Mouse (Mus musculus) left cerebral cortex, postnatal 36 days (tissue): ENCODE measurements at regions not wholly inside any gene's neighbourhood (a gene's known extent, or its start where the extent isn't known, plus 50 kb on each side); places are given as distances from the start of the nearest gene placed in this dataset.
A peak's percentile ranks its signal among the peaks of the same experiment; 100 is the strongest.

Experiments used
- DNase-seq, 2 experiments: peaks; one replicate each; pipeline ENCODE4 v3.0.0; 2021 to 2022; ENCODE audit warnings: low spot score in 2 of 2, mixed read lengths in 1 of 2
- intact Hi-C: fragments of 180-260 bp; cut with DNase I; formaldehyde crosslinking; loops from one replicate; pipeline ENCODE4 v1.15.1; 2025

DNA sequence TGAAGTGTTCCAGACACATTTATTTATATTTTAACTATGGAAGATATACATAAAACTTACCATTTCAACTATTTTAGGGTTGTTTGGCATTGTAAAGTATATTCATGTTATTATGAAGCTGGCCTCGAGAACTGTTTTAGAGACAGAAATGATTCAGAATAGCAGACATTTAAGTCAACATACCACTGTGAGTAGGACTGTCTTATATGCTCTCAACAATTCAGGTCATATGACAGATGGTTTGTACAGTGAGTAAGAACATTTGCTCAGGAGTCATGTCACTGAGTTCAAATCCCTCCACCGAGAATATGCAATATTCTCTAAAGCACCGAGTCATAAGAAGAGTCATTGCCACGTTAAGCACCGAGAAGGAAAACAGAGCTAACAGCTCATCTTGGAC lies 290.6 kb downstream of the Lmx1a start:
- no peak for DNase-seq
- intact Hi-C loops, result no loop called here

DNA sequence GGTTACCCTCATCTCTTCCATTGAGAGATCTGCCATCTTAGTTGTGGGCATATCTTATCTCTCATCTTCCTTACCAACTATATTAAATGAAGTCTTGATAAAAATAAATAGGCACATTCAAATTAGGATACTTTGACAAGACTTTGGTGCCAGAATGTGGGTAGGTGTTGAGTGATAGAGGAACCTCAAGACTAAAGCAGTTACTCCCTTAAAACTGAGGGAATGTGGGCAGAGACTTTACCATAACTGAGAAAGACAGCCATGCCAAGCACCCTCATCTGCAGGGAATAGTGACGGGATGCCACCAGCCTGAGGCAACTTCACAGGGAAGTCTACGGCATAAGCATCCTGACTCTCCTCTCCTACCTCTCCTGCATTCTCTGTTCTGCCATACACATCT lies 292.3 kb downstream of the Lmx1a start:
- peak; percentile 16 to 45 for DNase-seq
- intact Hi-C loops, result no loop called here

DNA sequence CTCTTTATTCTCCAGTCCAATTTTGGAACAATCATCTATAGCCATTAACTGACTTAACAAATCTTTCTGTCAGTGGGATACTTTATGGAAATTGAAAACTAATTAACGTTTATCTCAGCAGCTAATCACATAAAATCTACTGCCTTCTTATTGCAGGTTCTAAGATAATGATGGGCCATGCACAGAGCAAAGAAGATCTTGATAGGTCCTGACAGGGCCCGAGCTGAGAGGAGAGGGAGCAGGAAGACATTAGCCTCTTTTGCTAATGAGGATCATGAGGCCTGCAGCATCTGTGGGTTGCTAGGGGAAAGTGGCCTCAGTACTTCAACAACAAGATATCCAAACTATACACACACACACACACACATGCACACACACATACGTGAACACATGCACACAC lies 318.4 kb downstream of the Lmx1a start:
- intact Hi-C loops, result no loop called here
- no peak for DNase-seq

DNA sequence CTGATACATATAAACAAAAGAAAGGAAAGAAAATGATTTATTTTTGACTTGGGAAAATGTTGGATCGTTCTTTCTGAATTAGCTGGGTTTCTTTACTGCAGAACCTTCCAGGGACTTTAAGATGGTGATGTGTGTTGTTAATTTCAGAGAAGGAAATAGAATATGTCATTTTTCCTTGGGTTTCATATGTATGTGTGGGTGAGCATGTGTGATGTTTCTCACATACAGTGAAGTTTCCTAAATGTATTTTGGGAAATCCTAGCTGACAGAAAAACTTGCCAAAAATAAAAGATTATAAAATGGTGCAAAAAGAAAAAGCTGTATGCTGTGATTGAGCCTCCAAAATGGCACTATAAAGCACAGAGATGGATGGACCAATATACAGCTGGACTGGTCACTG lies 319.2 kb downstream of the Lmx1a start:
- DNase-seq, result no peak
- intact Hi-C loops, result no loop called here

DNA sequence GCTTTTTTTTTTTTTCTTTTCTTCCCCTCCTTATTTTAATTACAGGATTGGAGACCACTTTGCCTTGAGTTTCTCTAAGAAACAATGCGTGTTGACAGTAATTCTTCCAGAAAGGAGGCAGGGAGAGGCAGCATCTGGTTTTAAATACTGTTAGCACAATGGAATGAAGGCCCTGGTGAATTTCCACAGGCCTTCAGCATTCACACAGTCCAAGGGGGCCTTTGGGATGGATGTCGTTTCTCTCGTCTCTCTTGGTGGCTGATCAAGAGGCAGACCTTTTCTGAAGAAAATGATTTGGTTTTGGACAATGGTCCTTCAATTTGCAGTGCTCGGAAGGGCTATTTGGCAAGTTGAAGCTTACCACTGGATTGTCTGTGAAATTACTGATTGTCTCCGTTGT lies 321.4 kb downstream of the Lmx1a start:
- intact Hi-C loops, result no loop called here
- DNase-seq, result no peak

DNA sequence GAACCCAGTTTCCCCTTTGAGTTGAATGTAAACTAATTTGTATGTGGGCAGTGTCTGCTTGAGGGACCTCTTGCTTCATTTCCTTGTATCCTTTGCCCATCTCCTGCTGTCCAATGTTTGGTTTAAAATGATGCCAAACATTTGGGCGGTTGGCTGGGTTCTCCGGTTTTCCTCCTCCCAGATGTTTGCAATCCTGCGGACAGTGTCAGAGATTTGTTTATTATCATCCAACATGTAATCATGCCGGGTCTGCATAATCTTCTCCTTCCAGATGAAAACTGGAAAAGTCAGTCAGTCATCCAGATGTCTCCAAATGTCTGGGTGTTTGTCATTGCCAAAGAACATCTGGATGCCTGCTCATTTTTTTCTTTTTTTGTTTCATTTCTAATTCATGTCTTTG lies 323.0 kb downstream of the Lmx1a start:
- intact Hi-C loops, result no loop called here
- DNase-seq, result no peak

DNA sequence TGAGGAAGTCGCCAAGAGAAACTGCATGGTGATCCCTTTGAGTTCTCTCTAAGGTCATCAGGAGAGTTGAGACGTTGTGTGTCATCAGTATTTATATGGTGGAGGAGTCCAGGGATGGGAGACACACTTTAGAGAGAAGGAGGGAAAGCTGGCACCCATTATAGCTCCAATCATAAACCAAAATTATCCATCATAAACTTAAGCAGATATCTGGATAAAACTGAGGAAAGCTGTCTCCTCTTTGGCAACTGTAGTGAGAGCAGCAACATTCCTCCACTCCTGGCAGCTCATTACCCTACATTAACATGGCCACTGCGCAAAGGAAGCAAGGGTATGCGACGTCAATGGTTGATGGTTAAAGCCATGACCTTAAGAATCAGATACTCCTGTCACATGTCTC lies 323.6 kb downstream of the Lmx1a start:
- intact Hi-C loops, result no loop called here
- DNase-seq, result no peak

DNA sequence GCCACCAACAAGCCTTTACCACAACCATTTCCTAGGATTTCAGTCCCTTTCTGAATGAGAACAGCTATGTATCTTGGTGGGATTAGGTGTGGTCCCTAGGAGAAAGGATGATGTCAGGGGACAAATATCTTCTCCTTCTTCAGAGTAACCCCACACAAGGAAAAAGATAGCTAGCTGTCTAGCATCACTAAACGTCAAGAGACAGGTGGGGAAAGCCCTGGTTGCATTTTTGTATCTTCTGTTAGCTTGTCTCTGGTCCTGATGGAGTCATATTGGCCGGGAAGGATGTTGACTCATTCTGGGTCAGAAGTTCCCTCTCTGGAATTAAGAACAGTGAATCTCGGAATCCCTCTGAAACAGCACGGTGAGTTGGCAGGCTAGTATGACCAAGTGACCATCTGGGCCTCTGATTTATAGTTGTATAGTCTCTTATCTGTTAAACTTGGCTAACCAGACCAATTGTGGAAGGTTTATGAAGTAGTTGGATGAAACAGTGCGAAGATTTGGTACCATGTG lies 327.4 kb downstream of the Lmx1a start:
- intact Hi-C loops, result no loop called here
- DNase-seq, result no peak

DNA sequence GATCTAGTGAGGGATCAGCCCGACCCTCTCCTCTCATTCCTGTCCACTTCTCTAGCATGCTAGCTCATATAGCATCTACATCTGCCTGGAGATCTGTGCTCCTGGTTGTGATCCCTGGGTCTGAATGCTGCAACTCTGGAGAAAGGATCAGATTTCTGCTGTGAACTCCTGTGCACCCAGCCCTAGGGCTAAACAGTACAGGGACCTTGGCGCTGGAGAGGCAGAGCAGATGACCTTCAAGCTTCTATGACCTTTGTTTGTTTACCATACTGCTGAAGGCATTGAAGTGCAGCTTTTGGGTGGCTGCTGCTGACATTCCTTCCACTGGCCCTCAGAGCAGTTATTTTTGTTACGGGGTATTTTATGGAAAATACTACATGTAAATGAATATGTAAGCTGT lies 337.4 kb downstream of the Lmx1a start:
- intact Hi-C loops, result no loop called here
- DNase-seq, result no peak

DNA sequence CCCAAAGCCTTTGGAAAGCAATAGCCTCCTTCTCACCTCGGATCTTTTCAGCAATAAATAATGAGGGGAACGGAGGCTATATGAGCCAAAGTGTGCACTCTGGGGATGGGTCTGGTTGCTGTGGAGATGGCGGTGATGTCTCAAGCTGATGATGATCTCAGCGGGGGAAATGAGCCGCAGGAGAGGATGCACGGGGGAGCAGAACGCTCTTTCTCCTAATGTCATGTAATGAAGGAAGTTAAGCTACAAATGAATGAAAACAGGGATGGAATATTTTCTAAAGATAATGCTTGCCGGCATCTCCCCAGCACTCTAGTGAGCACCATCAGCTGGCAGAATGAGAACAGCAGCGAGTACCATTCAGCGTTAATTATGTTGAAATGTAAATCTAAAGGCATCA lies 355.7 kb downstream of the Lmx1a start:
- DNase-seq, result no peak

DNA sequence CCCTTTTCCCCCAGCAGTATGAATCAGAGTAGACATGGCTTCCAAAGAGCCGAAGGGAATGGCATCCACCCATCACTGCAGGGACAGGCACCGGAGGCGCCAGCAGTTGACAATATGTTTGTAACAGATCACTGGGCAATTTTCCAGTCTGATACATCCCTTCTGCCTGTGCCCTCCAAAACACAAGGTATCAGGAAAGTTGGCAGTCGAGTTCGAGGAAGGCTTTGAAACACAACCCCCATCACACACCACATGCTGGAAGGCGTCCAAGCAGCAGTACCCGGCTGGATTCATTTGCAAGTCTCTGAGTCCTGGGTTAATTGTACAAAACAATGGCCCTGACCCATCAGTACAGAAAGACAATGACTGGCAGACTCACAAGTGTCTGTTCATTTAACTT lies 357.3 kb downstream of the Lmx1a start:
- intact Hi-C loops, result no loop called here
- no peak for DNase-seq

More for the DNA sequence above, 355.7 kb downstream of the Lmx1a start:
- intact Hi-C loops, result no loop called here

DNA sequence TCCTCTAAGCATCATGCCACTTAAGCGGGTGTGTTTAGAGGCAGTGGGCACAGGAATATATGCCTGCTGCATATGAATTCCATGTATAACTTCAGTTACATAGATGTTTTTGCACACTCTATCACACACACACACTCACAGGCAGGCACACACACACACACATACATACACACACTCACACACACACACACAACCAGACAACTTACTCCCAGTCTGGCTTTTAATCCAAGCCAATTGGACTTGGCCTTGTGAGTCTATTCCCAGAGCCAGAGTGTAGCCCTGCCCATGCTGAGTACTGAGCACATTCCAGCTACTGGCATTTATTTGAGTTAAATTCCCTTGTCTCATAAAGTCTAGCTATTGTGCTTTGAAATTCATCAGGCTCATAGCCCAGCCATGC lies 357.7 kb downstream of the Lmx1a start:
- no peak for DNase-seq
- intact Hi-C loops, result no loop called here

DNA sequence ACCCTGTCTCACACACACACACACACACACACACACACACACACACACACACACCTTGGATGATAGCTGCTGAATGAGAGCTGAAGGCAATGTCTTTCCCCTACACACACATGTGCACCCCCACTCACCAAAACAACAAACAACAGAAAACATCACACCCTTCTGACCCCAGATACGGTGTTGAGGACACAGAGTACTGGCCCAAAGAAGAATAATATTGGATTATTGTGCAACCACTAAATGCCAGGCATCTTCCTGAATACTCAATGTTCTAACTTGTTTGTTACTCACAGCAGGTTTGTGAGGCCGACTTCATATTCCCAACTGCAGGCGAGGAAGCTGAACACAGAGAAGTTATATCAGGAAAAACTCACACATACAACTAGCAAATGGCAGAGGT lies 360.9 kb downstream of the Lmx1a start:
- intact Hi-C loops, result no loop called here
- no peak for DNase-seq

DNA sequence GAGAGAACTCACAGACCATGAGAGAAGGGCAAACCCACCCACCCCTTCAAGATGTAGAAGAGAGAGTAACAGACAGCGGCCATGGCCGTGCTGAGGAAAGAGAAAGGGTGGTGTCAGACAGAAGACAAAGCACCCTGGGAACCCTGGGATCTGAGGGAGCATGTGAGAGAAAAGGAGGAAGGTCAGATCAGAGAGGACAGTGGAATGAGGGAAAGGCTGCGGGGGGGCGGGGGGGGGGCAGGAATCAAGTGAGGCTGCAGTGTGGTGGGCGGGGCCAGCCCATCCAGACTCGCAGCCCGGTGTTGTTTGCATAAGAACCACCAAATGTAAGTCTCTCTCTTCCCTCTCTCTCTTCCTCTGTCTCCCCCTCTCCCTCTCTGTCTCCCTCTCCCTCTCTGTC lies 367.4 kb downstream of the Lmx1a start:
- intact Hi-C loops, result no loop called here
- no peak for DNase-seq

DNA sequence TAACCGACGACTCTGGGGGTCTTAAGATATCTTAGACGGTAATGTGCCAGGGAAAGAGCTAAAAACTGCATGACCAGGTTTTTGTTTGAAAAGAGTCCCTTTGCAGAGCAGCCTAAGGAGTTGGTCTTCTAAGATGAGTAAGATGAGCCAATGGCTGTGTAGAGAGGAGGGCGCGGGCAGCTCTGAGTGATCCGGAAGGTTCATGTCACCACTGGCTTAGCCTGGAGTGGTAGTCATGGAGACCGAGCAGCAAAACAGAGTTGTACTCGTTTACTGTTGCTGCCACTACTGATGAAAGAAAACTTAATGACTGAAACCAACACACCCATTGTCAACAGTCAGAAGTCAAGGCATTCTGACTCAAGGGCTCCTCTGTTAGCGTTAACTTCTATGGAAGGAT lies 368.4 kb downstream of the Lmx1a start:
- no peak for DNase-seq
- intact Hi-C loops, result no loop called here

DNA sequence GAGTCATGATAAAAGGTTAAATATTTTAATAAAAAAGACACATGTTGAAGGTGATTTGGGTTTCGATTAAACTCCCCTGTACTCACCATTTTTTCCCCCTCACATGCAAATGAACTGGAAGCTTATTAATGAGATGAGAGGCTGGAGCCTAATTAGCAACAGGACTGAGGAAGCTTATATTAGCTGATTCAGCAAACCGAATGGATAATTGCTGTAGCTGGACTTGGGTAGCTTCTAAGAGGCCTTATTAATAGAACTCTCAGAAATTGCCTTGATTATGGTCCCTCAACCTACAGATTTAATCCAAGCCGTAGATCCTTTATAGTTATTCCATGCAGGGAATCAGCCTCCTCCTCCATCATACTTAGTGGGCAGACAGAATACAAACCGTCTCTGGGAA lies 369.7 kb downstream of the Lmx1a start:
- intact Hi-C loops, result no loop called here
- no peak for DNase-seq

DNA sequence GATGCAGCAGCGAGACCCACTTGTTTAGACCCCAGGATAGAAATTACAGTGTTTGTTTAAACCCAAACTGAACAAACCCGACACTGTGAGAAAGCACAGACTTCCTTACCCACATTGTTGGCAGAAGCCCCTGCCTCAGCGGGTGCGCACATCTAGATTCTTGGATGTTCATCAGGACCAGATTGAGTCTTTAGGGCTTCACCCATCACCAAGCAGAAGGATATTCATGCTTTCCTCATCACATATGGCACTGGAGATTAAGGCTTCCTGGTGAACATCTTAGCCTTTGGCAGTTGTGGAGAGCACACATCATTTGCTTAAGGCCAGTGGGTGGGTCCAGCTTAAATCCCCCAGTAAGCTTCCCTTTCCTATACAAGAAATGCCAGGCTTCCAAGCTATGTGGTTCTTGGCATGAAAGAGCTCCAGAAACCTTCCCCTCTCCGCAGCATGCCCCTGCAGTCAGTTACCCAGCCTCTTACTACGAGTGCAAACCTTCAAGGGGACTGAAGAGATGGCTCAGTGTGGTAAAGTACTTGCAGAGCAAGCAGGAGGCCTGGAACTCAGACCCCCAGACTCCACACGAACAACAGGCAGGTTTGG lies 367.9 kb downstream of the Pbx1 start:
- intact Hi-C loops, result loop anchor here (10.0 kb wide), 1 partner anchor 119 kb away; no protein-coding TSS in a partner anchor
- no peak for DNase-seq

DNA sequence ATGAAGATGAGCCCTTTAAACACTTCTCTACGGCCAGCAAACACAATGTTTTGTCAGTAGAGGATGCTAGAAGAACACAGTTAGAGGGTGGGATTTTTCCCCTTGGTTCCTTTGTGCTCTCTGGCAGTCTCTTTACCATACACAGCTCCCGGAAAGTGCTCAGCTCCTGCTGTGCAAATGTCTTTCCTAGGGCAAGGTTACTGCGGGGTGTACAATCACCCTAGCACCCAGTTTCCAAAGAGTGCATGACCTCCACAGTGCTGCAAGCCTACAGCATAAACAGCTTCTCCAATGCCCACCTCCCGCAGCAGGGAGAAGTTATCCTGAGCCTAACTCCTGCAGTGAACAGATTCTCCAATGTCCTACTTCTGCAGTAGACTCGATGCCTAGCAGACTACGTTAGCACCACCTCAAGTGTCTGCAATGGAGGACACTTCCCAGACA lies 366.4 kb downstream of the Pbx1 start:
- no peak for DNase-seq
- intact Hi-C loops, result loop anchor here (10.0 kb wide), 1 partner anchor 121 kb away; no protein-coding TSS in a partner anchor

DNA sequence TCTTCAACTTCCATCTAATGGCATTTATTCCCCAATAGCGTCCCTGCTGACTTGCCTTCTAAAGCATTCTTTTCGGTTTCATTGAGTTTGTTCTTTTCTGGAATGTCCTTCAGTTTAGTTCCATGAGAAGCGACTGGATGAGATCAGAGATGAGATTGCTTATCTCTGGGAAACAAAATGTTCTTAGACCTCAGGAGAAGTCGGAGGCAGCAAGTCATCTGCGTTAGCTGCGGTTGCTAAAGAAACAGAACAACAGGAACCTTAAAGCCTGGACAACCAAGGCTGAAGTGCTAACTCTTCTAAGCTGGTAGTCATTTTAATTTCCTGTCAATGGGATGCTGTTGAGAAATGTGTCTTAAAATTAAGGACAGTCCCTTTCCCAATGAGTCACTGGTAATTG lies 365.3 kb downstream of the Pbx1 start:
- intact Hi-C loops, result loop anchor here (10.0 kb wide), 1 partner anchor 122 kb away; no protein-coding TSS in a partner anchor
- DNase-seq, result no peak

DNA sequence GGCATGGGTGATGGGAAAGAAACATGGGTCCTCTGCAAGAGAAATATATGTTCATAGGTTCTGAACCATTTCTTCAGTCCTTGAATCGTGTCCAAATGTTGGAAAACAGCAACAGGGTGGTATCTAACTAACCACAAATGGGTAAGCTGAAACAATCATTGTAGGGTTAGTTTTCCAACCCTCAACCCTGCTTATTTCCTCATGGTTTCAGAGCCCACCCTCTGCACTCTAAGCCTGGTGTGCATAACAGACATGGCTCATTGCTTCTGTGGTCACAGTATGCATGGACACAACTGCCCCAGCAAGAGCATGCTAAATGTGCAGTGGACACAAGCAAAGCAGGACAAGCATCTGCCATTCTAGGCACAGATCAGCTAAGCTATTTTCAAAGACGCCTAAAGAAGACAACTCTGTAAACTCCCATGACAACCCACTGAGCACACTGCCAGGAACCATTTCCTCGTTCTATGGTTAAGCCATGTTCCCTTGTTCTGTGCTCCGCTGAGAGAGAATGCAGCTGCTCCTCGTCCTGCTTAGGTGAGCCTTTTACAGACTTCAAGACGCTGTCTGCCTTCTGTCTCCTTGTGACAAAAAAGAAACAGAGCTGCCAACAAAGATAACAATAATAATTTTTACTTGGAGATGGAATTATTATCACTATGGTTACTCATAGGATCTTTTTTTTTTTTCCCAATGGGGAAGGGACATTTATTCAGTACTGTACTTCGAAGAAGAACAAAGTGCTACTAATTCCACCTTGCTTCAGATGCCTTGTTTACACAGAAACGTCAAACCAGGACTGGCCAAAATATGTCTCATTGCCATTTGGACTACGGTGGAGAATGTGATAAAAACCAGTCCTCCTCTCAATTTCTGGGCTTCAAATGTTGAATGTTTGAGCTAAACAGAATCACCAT lies 363.8 kb downstream of the Pbx1 start:
- intact Hi-C loops, result loop anchor here (10.0 kb wide), 1 partner anchor 123 kb away; no protein-coding TSS in a partner anchor
- no peak for DNase-seq
